Mouse (Mus musculus) adrenal gland, postnatal 36 days (tissue): ENCODE measurements around the gene Gm3727. TPM values are rescaled to one million over a fixed set of nuclear protein-coding genes. Genes with fewer than 3 reads are reported as not detected.
"Not testable (repeated sequence)": the region's sequence is repeated elsewhere in the genome, so short reads cannot be mapped to it uniquely, and the experiment has no call there.

ENCODE experiments used
- DNase-seq, 2 experiments: peaks; one replicate each; pipeline ENCODE4 v3.0.0; 2021; ENCODE audit warnings: mixed read lengths in 1 of 2
- long read RNA-seq, 2 experiments: library from polyadenylated mRNA; stranded (forward); transcript quantifications; one replicate each; pipeline ENCODE4 v2.0.0; 2021; ENCODE audit warnings: borderline sequencing depth in 2 of 2
- total RNA-seq, 2 experiments: library from RNA; stranded (reverse); gene quantifications; 2 replicates each; pipeline ENCODE4 v1.2.3; 2021

Gene Gm3727
- total RNA-seq: not detected
- long read RNA-seq, experiment 1: 0 reads
- long read RNA-seq, experiment 2: 0 reads

- DNase-seq: not testable (repeated sequence)
Measured at GRCm38 (mm10) chr14:7264614-7265013, at the start of gene Gm3727. Gene Gm3727 (minus strand): TSS chr14:7264714.

- DNase-seq: peak; percentile 0
Measured at GRCm38 (mm10) chr14:7243498-7243897, 21.0 kb downstream of the Gm3727 start.

Other genes with a start within 250 kb of the Gm3727 start
- under 1 TPM in 1 of 2 experiments, not detected in 1; 0.20 TPM for gene Gm10406, start 237.3 kb downstream of the Gm3727 start, total RNA-seq
- gene Gm3685, start 219.7 kb downstream of the Gm3727 start, total RNA-seq: not detected
- gene Gm3696, start 164.1 kb downstream of the Gm3727 start, total RNA-seq: under 1 TPM in 1 of 2 experiments, not detected in 1; 0.50 TPM
- gene Gm6676, start 139.3 kb downstream of the Gm3727 start, total RNA-seq: not detected
- under 1 TPM; 0.26 to 0.56 TPM for gene Gm3512, start 90.2 kb downstream of the Gm3727 start, total RNA-seq
- not detected for gene Gm16434, start 70.2 kb downstream of the Gm3727 start, total RNA-seq
- not detected for gene Gm3739, start 50.3 kb upstream of the Gm3727 start, total RNA-seq
- gene Gm5797, start 67.7 kb upstream of the Gm3727 start, total RNA-seq: not detected
- gene Gm8374, start 100.4 kb upstream of the Gm3727 start, total RNA-seq: not detected
- not detected for gene Gm3755, start 186.2 kb upstream of the Gm3727 start, total RNA-seq
- gene Gm3752, start 219.0 kb upstream of the Gm3727 start, total RNA-seq: not detected